Mouse (Mus musculus) retina, postnatal 1 day (tissue): Measurements from ENCODE around the gene Atf6.

Experiments
- DNase-seq: peaks from one replicate; pipeline ENCODE4 v3.0.0-alpha.2; 2012

Gene Atf6

DNA sequence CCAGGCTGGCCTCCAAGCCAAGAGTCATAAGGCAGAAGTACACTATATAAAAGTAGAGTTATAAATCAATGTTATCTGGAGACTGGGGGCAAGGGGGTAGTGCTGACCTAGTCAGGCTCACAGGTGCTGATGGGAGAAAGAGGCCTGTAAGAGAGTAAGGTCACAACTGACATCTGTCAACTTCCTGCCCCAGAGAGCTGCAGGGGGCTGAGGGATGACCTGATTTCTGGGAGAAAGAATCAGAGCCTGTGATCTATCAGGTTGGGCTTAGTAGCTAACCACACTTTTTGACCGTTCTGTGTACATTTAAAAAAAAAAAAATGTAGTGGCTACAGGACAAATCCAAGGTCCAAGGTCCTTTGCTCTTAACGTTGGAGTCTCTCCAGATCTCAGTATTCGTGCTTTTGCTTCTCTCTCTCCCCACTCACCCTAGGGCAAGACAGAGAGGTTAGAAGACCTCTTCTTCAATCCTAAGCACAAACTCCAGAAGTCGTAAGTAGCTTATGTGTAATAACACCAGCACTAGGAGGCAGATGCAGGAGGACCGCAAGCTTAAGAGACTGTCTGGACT lies 15.4 kb upstream of the Atf6 start:
- DNase-seq: no peak

DNA sequence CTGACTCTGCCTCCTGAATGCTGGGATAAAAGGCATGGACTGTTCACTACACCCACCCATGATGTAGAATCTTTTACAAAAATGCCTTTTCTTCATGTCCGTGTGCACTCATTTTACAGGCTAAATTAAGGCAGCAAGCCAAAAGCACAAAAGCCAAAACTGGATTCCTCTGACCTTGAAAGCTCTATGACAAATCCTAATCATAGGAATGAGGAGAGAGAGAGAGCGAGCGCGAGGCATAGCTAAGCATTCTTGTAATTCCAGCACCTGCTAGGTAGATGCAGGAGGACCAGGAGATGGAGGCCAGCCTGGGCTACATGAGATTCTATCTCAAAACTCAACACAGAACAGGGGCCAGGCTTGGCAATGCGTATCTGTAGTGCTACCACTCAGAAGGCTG lies 9.3 kb upstream of the Atf6 start:
- no peak for DNase-seq

DNA sequence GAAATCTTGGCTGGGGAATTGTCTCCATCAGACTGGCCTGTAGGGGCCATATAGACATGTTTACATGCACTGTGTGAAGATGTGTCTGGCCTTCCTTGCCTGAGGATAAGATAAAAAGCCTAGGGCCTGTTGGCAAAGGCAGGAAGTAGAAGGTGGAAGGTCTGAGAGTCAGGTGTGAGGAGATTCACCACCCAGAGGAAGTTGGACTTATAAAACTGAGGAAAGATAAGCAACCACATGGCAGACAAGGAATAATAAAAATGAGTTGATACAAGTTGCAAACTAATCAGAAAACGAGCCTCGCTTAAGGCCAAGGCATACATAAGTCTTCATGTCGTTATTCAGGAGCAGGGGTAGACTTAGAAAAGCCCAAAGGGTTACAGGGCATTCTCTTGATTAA lies 8.1 kb upstream of the Atf6 start:
- no peak for DNase-seq

DNA sequence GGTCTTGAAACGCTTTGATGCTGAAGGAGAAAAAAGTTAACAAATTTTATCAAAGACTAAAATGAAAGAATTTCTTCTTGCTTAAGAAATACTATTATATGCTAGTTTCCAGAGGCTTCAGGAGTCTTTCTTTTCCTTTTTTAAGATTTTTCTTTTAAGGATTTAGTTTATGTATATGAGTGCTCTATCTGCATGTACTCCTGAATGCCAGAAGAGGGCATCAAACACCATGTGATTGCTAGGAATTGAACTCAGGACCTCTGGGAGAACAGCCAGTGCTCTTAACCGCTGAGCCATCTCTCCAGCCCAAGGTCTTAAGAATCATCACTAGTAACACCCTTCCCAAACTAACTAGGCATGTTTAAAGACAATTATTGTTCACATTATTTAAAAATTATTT lies 4.4 kb upstream of the Atf6 start:
- DNase-seq: no peak

DNA sequence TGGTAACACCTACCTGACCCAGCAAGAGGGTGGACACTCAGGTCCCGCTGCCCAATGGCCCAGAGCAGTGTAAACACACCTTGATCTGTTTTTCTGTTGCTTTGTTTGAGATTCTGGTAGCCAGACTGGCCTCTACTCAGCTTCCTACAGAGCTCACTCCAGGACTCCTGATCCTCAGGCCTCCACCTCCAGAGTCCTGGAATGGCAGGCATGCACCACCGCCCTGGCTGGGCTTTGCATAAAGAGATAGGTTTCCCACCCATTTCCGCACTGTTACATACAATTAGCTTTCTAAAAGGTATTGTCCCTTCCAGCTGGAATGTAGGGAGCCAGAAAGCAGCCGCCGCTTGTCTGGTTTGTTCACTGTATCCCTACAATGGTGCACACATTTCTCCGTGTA lies 3.8 kb upstream of the Atf6 start:
- no peak for DNase-seq

DNA sequence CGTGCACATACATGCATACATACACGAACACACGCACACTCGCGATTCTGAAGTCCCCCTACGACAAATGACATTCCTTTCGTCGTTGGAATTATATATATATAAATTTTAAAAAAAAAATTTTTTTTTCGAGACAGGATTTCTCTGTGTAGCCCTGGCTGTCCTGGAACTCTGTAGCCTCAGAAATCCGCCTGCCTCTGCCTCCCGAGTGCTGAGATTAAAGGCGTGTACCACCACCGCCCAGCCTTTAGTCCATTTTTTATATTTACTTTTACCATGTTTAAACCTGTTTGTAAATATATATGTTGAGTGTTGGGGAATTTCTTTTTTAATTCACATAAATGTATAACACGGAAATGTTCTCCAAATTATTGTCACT lies 1.3 kb upstream of the Atf6 start:
- no peak for DNase-seq

DNA sequence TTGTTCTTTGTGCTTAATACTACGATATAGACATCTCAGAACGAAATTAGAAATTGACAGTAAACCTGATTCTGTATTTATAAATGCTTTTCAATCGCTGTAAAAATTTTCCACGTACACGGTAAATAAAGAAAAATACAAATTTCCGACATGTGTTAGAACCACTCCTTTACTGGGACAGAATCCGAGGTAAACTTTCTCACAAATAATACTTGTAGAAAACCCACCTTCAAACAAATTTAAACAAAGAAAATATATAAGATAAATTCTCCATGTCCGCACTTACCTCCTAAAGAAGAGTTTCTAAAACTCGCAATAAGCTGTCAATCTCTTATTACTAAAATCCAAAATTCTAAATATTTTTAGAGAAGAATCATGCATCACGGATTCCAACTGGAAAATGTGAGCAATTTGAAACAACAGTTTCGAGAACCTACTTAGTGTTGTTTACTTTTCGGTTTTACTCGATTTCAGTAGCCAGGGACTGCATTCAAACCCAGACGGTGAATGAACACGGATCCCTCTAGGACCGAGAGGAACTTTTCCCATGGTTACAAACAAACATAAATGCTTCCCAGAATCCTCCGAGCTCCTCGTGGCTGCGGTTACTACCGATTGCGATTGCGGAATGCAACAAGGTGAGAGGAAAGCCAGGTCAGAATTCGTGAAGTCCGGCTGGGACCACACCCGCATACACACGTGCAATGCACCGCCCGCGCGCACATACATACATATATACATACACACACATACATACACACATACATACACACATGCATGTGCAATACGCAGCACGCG lies 735 bp upstream of the Atf6 start:
- DNase-seq: peak; percentile 94

DNA sequence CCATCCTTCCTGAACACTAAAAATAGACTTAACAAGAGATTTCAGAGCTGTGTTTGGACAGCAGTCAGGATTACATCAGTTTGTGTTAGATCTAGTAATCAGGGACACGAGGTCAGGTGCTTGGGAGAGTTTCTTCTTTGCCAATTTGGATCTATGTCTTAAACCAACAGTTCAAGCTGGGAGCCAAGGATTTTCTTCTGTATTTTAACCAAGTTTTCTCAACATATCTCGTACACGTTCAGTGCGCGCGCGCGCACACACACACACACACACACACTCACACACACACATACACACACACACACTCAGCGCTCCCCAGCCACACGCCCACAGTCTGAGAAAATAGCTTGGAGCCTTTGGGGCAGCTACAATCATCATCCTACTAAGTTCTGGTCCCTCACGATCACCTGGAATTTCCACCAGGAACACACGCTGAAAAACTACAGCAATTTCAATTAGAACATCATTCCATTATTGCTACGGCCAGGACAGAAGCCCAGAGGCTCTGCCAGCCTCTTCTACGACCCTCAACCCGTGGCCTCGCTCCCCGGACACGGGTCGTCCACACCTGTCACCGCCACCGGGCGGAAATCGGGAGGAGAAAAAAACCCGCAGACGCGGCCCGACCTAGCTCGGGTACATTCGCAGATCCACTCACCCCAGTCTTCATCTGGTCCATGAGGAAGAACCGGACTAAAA lies 430 bp downstream of the Atf6 start:
- DNase-seq: no peak

DNA sequence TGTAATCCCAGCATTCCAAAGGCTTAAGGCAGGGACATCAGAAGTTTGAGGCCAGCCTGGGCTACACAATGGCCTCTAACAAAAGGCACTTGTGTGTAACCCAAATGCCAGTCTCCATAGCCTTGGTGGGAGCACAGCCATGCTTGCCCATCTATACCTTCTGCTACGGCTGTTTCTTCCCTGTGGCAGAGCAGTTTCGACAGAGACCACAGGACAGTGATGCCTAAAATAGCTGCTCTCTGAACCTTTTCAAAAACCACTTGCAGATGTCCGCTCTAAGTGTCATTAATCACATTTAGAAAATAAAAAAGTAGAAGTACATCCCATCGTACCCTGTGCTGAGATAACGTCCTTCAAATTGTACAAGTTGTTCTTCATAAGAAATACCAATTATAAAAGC lies 2.2 kb downstream of the Atf6 start:
- DNase-seq: no peak

DNA sequence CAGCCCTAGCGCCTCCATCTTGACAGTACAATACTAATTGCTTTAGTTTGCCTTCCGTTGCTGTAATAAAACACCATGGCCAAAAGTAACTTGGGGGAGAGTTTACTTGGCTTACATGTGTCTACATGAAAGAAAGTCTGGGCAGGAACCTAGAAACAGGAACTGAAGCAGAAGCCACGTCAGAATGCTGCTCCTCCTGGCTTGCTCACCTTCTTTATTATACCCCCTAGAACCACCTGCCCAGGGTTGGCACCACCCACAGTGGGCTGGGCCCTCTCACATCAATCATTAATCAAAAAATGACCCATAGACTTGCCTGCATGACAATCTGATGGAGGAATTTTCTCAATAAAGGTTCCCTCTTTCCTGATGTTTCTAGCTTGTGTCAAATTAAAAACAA lies 2.8 kb downstream of the Atf6 start:
- no peak for DNase-seq

DNA sequence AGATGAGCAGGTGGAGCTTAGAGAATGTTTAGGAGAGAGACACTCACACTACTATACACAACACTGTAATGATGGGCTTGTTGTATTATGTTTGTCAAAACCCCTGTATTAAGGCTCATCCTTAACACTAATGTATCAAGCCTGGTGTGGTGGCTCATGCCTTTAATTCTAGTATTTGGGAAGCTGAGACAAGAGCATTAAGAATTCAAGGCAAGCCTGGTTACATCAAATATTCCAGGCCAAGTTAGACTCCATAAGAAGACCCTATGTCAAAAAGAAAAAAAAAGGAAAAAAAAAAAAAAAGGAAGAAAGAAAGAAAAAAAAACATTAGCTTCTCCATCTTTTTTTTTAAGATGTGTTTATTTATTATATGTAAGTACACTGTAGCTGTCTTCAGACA lies 3.3 kb downstream of the Atf6 start:
- DNase-seq: no peak

DNA sequence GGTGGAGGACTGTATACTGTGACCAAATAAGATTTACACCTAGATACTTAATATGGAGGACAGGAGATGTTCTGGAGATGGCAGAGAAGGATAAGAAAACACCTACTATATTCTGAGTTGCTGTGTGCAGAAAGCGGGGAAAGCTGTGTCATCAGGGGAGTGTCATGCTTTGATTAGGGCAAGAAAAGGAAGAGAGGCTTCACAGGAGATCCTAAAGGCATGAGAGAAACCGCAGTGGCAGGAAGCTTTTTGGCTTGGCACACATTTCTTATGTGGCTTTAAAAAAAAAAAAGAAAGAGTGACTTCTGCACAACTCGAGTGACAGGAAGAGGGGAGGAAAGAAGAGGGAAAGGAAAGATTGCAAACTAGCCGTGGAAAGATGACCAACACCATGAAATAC lies 4.5 kb downstream of the Atf6 start:
- no peak for DNase-seq

DNA sequence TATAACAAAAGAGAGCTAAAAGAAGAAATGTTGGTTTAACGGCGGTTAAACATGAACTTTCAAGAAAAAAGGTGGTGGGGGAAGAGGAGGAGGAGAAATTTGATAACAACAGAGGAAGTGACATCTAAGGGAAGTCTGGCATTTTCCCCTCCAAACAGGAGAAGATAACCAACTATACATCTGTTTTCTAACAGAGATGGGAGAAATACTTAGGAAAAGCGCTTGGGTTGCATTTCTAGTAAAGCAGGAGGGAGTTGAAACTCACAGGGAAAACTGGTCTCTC lies 5.2 kb downstream of the Atf6 start:
- no peak for DNase-seq

DNA sequence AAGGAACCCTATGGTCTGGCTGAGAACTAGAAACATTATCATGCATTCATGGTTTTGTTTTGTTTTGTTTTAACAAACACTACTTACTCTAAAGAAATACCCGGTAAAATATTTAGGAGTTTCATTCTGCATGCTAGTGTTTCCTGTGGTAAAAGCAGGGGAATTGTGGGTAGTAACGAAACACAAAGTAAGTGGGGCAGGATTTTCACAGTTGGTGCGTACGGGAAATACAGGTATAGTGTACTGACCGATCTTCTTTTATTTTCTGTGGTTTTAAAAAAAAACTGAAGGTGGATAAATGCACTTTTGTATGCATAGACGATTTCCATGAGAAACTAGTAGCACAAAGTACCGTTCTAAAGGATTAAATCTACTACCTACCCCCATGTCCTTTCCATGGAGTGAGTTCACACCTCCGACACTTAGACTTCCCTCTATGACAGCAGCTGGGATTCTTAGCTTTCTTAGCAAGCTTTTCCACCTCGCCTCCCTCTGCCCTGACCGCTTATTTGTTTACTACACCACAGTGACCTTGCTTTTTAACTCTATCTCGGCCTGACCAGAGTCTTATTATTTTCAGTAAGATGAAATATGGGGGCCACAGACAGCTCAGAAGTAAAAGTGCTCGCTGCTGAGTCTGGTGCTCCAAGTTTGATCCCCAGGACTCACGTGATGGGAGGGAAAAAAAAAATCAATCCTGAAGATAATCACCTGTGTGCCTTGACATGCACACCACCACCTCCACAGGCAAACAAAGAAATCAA lies 5.7 kb downstream of the Atf6 start:
- DNase-seq: no peak

DNA sequence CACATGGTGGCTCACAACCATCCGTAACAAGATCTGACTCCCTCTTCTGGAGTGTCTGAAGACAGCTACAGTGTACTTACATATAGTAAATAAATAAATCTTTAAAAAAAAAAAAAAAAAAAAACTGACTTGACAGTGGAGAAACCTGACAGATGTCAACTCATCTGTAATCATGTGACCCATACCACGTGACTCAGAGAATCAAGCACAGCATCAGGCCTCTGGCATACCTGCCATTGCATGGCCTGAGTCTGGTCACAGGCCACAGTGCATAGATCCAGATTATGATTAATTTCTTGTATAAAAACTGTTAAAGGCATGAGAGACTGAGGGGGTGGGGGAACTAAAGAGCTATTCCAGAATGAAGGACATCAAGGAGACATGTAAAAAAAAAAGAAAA lies 8.7 kb downstream of the Atf6 start:
- DNase-seq: no peak

DNA sequence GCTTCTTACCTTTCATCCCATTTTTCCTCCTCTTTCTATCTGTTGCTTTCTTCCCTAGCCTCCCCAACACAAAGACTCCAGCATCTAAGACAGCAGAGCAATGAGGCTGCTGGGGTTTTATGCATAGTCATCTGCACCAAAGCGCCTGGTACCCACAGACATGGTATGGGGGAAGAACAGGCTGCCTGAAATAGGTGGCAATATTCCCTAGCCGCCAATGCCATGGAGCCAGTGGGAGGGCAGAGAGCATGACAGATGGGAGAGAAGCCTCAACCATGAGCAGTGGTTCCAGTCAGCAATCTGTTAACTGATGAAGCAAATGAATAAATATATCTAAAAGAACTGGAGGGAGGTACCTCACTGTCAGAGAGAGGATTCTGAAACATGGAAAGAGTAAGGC lies 10.2 kb downstream of the Atf6 start:
- no peak for DNase-seq

DNA sequence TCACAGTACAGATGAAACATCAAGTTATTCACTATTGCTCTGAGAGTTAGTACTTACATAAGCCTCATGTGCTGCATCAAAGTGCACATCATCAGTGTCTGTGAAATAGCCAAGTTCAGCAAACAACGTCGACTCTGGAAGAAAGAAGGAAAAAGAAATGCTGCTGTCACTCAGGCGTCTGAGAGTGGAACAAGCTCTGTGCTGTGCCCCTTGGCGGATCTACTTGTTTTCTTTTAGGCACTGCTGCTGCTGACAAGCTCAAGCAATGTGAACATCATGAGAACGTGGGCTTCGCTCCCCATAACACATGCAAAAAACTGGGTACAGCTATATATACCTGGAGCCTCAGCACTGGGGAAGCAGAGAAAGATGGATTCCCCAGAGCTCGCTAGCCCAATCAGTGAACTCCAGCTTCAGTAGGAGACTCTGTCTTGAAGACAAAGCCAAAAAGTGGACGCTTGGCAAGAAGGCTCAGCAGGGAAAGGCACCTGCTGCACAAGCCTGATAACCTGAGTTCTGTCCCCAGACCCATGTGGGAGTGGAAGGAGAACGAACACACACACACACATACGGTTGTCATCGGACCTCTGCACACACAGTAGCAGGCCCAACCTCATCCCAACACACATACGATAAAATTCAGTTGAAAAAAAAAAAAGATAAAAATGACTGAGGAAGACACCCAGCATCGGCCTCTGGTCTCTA lies 12.4 kb downstream of the Atf6 start:
- no peak for DNase-seq

DNA sequence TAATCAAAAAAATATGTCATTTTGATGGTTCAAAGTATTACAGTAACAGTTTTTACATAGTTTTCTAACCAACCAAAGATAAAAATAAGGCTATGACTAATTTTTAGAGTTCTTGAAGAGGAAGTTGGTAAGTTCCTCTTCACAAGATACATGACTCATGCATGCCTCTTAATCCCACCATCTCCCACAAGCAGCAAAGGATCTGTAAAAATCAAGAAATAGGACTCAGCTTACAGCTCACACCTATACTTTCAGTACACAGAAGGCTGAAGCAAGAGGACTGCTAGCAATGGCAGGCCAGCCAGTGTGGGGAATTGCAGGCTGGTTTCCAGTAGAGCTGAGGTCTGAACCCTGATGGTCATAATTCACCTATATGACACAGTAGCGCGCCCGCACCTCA lies 14.0 kb downstream of the Atf6 start:
- no peak for DNase-seq

DNA sequence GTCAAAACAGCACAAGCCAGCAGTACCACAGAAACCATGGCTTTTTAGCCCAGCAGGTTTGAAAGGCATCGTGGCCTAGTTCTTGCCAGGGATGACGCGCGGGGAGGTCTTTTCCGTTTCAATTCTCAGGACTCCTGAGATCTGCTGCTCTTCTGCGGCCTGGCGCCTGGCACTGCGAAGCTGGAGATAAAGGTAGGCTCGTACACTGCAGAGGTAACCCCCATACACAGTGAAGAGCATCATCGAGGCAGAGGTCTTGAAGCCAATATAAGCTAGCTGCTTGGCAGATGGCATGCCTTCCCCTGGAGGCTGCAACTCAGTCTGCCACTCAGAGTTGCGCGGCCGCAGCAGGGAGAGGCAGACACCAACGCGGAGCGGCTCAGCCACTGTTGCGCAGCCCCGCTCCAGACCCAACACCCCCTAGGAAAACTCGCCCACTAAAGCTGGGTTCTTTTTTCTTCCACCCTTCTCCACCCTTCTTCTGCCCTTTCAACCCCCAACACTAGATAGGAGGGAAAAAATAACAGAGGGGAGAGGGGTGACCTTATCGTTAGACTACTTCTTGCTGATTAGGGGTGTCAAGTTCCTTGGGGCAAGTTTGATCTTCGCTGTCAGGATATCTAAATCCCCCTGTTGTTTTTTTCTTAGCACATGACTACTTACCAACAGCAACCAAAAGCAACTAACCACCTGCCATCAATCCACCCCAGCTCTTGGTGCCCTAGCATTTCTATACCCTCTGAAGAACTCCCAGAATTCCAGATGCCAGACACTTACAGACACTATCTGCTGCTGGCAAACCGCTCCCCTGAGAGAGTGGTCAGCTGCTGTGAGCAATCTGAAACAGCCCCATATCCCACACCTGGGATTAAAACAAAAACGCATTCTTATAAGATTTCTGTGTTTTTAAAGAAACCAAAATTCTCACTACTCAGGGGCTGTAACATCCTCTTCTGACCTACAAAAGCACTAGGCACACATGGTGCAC lies 16.6 kb downstream of the Atf6 start:
- DNase-seq: no peak

DNA sequence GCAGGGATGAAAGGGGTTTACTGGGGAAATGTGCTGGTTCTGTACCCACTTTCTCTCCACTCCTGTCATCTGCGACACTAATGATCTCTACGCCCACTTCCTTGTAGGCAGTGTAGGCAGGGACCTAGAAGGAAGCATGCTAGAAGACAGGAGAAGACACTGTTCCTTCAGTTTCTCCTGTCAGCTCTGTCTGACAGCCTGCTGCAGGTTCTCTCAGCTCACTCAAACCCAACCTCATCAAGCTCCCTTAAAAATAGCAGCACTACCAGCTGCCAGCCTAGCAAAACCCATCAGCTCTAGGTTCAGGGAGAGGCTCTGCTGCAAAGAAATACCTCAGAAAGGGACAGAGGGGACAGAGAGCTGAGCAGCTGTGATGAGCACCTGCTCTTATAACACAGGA lies 17.6 kb downstream of the Atf6 start:
- DNase-seq: no peak

DNA sequence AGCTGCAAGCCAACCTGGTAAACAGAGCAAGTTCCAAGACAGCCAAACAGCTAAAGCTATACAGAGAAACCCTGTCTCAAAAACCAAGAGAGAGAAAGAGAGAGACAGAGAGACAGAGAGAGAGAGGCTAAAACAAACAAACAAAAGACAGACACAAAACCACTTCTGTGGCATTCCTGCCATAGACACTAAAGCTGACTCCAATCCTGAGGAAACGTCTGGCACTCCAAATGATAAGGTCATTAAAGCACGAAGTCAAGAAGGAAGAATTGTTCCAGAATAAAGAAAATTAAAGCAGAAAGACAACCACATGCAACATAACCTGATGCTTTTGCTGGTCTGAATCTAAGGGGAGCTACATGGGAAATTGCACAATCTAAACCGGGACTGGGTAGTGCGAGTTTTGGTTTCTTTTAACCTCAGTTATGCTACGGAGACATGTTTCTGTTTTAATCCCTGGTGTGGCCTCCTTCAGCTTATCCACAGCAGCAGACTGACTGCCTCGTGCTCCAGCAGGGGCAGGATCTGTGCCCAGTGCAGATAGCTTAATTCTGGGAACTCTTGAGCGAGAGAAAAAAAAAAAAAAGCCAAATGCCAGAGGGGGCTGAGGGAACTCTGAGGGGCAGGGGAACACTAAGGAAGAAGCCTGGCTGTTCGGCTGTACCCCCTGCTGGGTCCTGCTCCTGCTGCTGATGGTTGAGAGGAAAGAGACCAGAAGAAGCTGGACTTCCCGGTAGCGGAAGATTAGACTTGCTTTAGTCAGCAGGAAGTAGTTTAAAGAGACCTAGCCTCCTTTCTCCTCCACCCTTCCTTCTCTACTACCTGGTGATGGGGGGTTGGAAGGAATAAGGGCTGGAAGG lies 21.9 kb downstream of the Atf6 start:
- DNase-seq: peak; percentile 3
